Mouse (Mus musculus): ENCODE data around the gene Oprl1. TPM values are rescaled to one million over a fixed set of nuclear protein-coding genes. Genes with fewer than 3 reads are reported as not detected.

Gene Oprl1
- polyA plus RNA-seq, 1 experiment from 2014 or later = 0.84 TPM

GRCm38 (mm10) chr2:181692304-181692703 lies 22.5 kb upstream of the Oprl1 start:
- no peak for ATAC-seq (ENCODE audit: insufficient number of reproducible peaks, low FRiP score, low TSS enrichment, low read depth)
- Histone ChIP-seq H3K36me3 (peaks cover 27% of the 10 kb centered on the region), H3K9me3 (replicated peaks) (no peaks in the 10 kb centered on the region), H3K4me1 (peaks cover 27% of the 10 kb centered on the region), H3K4me3 (replicated peaks) (peak overlapping the region; percentile 75; the same call in 1 of the 2 replicates), H3K27ac (replicated peaks) (no peak overlapping the region), H3K4me2 (replicated peaks) (peak overlapping the region; percentile 92; the same call in 1 of the 2 replicates), H3K27me3 (no peaks in the 10 kb centered on the region), H3K9ac (no peak overlapping the region)
- WGBS = 82% methylated on average over 3 of the region's 3 CpGs

GRCm38 (mm10) chr2:181693339-181694280 lies 21.2 kb upstream of the Oprl1 start, which contains the start of gene Rgs19:
TSS of gene Rgs19 (minus strand) at chr2:181693977.
- no peaks in the 10 kb centered on the region for H3K27me3 ChIP-seq
- H3K9me3 ChIP-seq (replicated peaks) = no peaks in the 10 kb centered on the region
- peak within 1 kb of the TSS; percentile 58 for H3K27ac ChIP-seq (replicated peaks)
- peak; percentile 85 for ATAC-seq (ENCODE audit: insufficient number of reproducible peaks, low FRiP score, low TSS enrichment, low read depth)
- peak within 1 kb of the TSS; percentile 75 for H3K4me3 ChIP-seq (replicated peaks)
- H3K4me1 ChIP-seq = peaks cover 27% of the 10 kb centered on the region
- under 1% methylated on average over 75 of the region's 75 CpGs for WGBS
- H3K9ac ChIP-seq = peak within 1 kb of the TSS; percentile 73
- H3K36me3 ChIP-seq = peaks cover 14% of the 10 kb centered on the region
- peak within 1 kb of the TSS; percentile 92 for H3K4me2 ChIP-seq (replicated peaks)

GRCm38 (mm10) chr2:181694581-181694980 lies 20.2 kb upstream of the Oprl1 start:
- ATAC-seq (ENCODE audit: insufficient number of reproducible peaks, low FRiP score, low TSS enrichment, low read depth) = no peak
- peaks cover 27% of the 10 kb centered on the region for H3K4me1 ChIP-seq

GRCm38 (mm10) chr2:181695776-181696175 lies 19.0 kb upstream of the Oprl1 start:
- no peak overlapping the region for H3K4me2 ChIP-seq (replicated peaks)
- ATAC-seq (ENCODE audit: insufficient number of reproducible peaks, low FRiP score, low TSS enrichment, low read depth) = no peak
- H3K4me3 ChIP-seq (replicated peaks) = no peak overlapping the region
- H3K36me3 ChIP-seq = no peaks in the 10 kb centered on the region
- H3K9ac ChIP-seq = no peak overlapping the region
- WGBS = 81% methylated on average over 1 of the region's 1 CpGs
- no peaks in the 10 kb centered on the region for H3K27me3 ChIP-seq
- no peaks in the 10 kb centered on the region for H3K9me3 ChIP-seq (replicated peaks)
- peaks cover 23% of the 10 kb centered on the region for H3K4me1 ChIP-seq
- no peak overlapping the region for H3K27ac ChIP-seq (replicated peaks)

More at GRCm38 (mm10) chr2:181694581-181694980, 20.2 kb upstream of the Oprl1 start:
- Histone ChIP-seq H3K27me3 (no peaks in the 10 kb centered on the region), H3K4me3 (replicated peaks) (peak overlapping the region; percentile 75; the same call in 1 of the 2 replicates), H3K27ac (replicated peaks) (no peak overlapping the region), H3K36me3 (0 out of 2 replicates have a peak, but pooled peaks cover 4% of the 10 kb centered on the region), H3K9me3 (replicated peaks) (no peaks in the 10 kb centered on the region), H3K9ac (no peak overlapping the region), H3K4me2 (replicated peaks) (peak overlapping the region; percentile 92)
- 87% methylated on average over 3 of the region's 3 CpGs for WGBS

- H3K9ac ChIP-seq = no peak overlapping the region
- no peak overlapping the region for H3K4me3 ChIP-seq (replicated peaks)
- ATAC-seq (ENCODE audit: insufficient number of reproducible peaks, low FRiP score, low TSS enrichment, low read depth) = no peak
- 67% methylated on average over 33 of the region's 33 CpGs for WGBS
- H3K4me2 ChIP-seq (replicated peaks) = no peak overlapping the region
- H3K9me3 ChIP-seq (replicated peaks) = no peaks in the 10 kb centered on the region
- peaks cover 14% of the 10 kb centered on the region for H3K4me1 ChIP-seq
- H3K36me3 ChIP-seq = no peaks in the 10 kb centered on the region
- H3K27me3 ChIP-seq = no peaks in the 10 kb centered on the region
- no peak overlapping the region for H3K27ac ChIP-seq (replicated peaks)
Observed at GRCm38 (mm10) chr2:181696801-181697420, 17.9 kb upstream of the Oprl1 start.

- Histone ChIP-seq H3K27ac (replicated peaks) (no peak within 1 kb of the TSS), H3K4me2 (replicated peaks) (no peak within 1 kb of the TSS), H3K9ac (no peak within 1 kb of the TSS), H3K4me3 (replicated peaks) (no peak within 1 kb of the TSS), H3K9me3 (replicated peaks) (no peaks in the 10 kb centered on the region), H3K4me1 (peaks cover 1% of the 10 kb centered on the region), H3K36me3 (no peaks in the 10 kb centered on the region), H3K27me3 (no peaks in the 10 kb centered on the region)
- 49% methylated on average over 5 of the region's 5 CpGs for WGBS
- ATAC-seq (ENCODE audit: insufficient number of reproducible peaks, low FRiP score, low TSS enrichment, low read depth) = no peak
Observed at GRCm38 (mm10) chr2:181698241-181698640, 16.6 kb upstream of the Oprl1 start, which contains the start of gene Lkaaear1. TSS of gene Lkaaear1 (minus strand) at chr2:181698442.

- Histone ChIP-seq H3K27me3 (no peaks in the 10 kb centered on the region), H3K4me3 (replicated peaks) (no peak overlapping the region), H3K4me1 (no peaks in the 10 kb centered on the region), H3K36me3 (no peaks in the 10 kb centered on the region), H3K9me3 (replicated peaks) (no peaks in the 10 kb centered on the region), H3K9ac (no peak overlapping the region), H3K4me2 (replicated peaks) (no peak overlapping the region), H3K27ac (replicated peaks) (no peak overlapping the region)
- WGBS = 47% methylated on average over 4 of the region's 4 CpGs
- no peak for ATAC-seq (ENCODE audit: insufficient number of reproducible peaks, low FRiP score, low TSS enrichment, low read depth)
Observed at GRCm38 (mm10) chr2:181706668-181707067, 8.1 kb upstream of the Oprl1 start.

GRCm38 (mm10) chr2:181713749-181714148 lies 1.1 kb upstream of the Oprl1 start:
- 79% methylated on average over 1 of the region's 1 CpGs for WGBS
- H3K9ac ChIP-seq = no peak overlapping the region
- H3K9me3 ChIP-seq (replicated peaks) = no peaks in the 10 kb centered on the region
- ATAC-seq (ENCODE audit: insufficient number of reproducible peaks, low FRiP score, low TSS enrichment, low read depth) = no peak
- no peak overlapping the region for H3K27ac ChIP-seq (replicated peaks)
- H3K36me3 ChIP-seq = no peaks in the 10 kb centered on the region
- no peaks in the 10 kb centered on the region for H3K27me3 ChIP-seq
- H3K4me2 ChIP-seq (replicated peaks) = no peak overlapping the region
- H3K4me3 ChIP-seq (replicated peaks) = no peak overlapping the region
- 0 out of 2 replicates have a peak, but pooled peaks cover 3% of the 10 kb centered on the region for H3K4me1 ChIP-seq

GRCm38 (mm10) chr2:181715382-181715781 lies 566 bp downstream of the Oprl1 start:
- no peak overlapping the region for H3K4me3 ChIP-seq (replicated peaks)
- no peak overlapping the region for H3K9ac ChIP-seq
- H3K27me3 ChIP-seq = no peaks in the 10 kb centered on the region
- no peak overlapping the region for H3K4me2 ChIP-seq (replicated peaks)
- no peak; the same call in 1 of the 2 replicates for ATAC-seq (ENCODE audit: insufficient number of reproducible peaks, low FRiP score, low TSS enrichment, low read depth)
- 62% methylated on average over 3 of the region's 3 CpGs for WGBS
- no peaks in the 10 kb centered on the region for H3K36me3 ChIP-seq
- H3K27ac ChIP-seq (replicated peaks) = no peak overlapping the region
- 0 out of 2 replicates have a peak, but pooled peaks cover 3% of the 10 kb centered on the region for H3K4me1 ChIP-seq
- H3K9me3 ChIP-seq (replicated peaks) = no peaks in the 10 kb centered on the region

GRCm38 (mm10) chr2:181716991-181717390 lies 2.2 kb downstream of the Oprl1 start:
- Histone ChIP-seq H3K4me3 (replicated peaks) (no peak overlapping the region), H3K27me3 (no peaks in the 10 kb centered on the region), H3K9ac (no peak overlapping the region), H3K9me3 (replicated peaks) (no peaks in the 10 kb centered on the region), H3K4me1 (0 out of 2 replicates have a peak, but pooled peaks cover 3% of the 10 kb centered on the region), H3K36me3 (no peaks in the 10 kb centered on the region), H3K4me2 (replicated peaks) (no peak overlapping the region), H3K27ac (replicated peaks) (no peak overlapping the region)
- 41% methylated on average over 3 of the region's 3 CpGs for WGBS
- no peak for ATAC-seq (ENCODE audit: insufficient number of reproducible peaks, low FRiP score, low TSS enrichment, low read depth)

- no peak overlapping the region for H3K27ac ChIP-seq (replicated peaks)
- 30% methylated on average over 3 of the region's 3 CpGs for WGBS
- H3K9ac ChIP-seq = no peak overlapping the region
Observed at GRCm38 (mm10) chr2:181720061-181720460, 5.2 kb downstream of the Oprl1 start.

More at GRCm38 (mm10) chr2:181720061-181720460, 5.2 kb downstream of the Oprl1 start:
- H3K27me3 ChIP-seq = no peaks in the 10 kb centered on the region
- ATAC-seq (ENCODE audit: insufficient number of reproducible peaks, low FRiP score, low TSS enrichment, low read depth) = no peak
- no peak overlapping the region for H3K4me2 ChIP-seq (replicated peaks)
- H3K36me3 ChIP-seq = no peaks in the 10 kb centered on the region
- H3K4me1 ChIP-seq = 0 out of 2 replicates have a peak, but pooled peaks cover under 1% of the 10 kb centered on the region
- H3K4me3 ChIP-seq (replicated peaks) = no peak overlapping the region
- no peaks in the 10 kb centered on the region for H3K9me3 ChIP-seq (replicated peaks)
